ENCODE assay signal across 8 mouse cellular contexts in genomic region chr9:41950109-41950990, GRCm38 (mm10).
DNase-seq lines count a peak whose midpoint lies in the region; ATAC-seq lines count a peak whose summit lies in the region.

No protein-coding gene starts in this region.

- no peaks in the 10 kb centered on the region for H3K36me3 ChIP-seq in megakaryocyte, embryonic 14.5 days (replicated peaks; ENCODE audit: low read length)

- peak overlapping the region; percentile 90 for H3K4me3 ChIP-seq in megakaryocyte, embryonic 14.5 days (replicated peaks)

- peak; percentile 57 for DNase-seq in T-cell, adult 2 months (ENCODE audit: low spot score)
- DNase-seq in embryo, embryonic 10 days (ENCODE audit: low spot score) = peak; percentile 91
- DNase-seq in gastrocnemius, postnatal 25 days = peak; percentile 91
- DNase-seq in left cerebral cortex, postnatal 10 days (ENCODE audit: extremely low spot score in 1 of 2, low spot score in 2 of 2) = peak; percentile 77 to 91
- peak; percentile 82 to 90 for DNase-seq in right cerebral cortex, adult 2 months (ENCODE audit: low spot score in 2 of 2)
- DNase-seq in urinary bladder, adult 2 months (ENCODE audit: low spot score) = peak; percentile 80

- H3K4me1 ChIP-seq in megakaryocyte, embryonic 14.5 days = peaks cover 20% of the 10 kb centered on the region

- peaks cover 29% of the 10 kb centered on the region for H3K27me3 ChIP-seq in megakaryocyte, embryonic 14.5 days (replicated peaks)

- intact Hi-C loops in left cerebral cortex, postnatal 10 days (cut with DNase I) = loop anchor here (2.0 to 5.0 kb wide), 3 partner anchors 366 to 722 kb away; no protein-coding TSS in a partner anchor

- ATAC-seq in inflammation-experienced regulatory T-cells, adult 6 months = peak; percentile 44

- no peaks in the 10 kb centered on the region for H3K9me3 ChIP-seq in megakaryocyte, embryonic 14.5 days

Comparison
In these comparisons a context has a peak if more than half of its experiments do, and no peak if none do; other contexts are left out.
1. Peak in every context shown above with its lines: DNase-seq, ATAC-seq and H3K4me3 ChIP-seq.